In genomic region chr3:90323119-90323518, GRCm38 (mm10) we compare ENCODE assay signal across 8 mouse cellular contexts. TPM values are rescaled to one million over a fixed set of nuclear protein-coding genes. Genes with fewer than 3 reads are reported as not detected.
A peak's percentile ranks its signal among the peaks of the same experiment; 100 is the strongest.
DNase-seq lines count a peak whose midpoint lies in the region; ATAC-seq lines count a peak whose summit lies in the region.

No protein-coding gene starts in this region.

- H3K27me3 ChIP-seq in forebrain, embryonic 16.5 days (replicated peaks; ENCODE audit: control insufficient read depth, insufficient read depth, low read length), result no peaks in the 10 kb centered on the region

- WGBS in forebrain, embryonic 16.5 days, result 0% methylated on average over 5 of the region's 5 CpGs
- WGBS in large intestine, adult 2 months, result 7% methylated on average over 5 of the region's 5 CpGs

- peak; percentile 41 for ATAC-seq in CD4-positive, CD25-positive, alpha-beta regulatory T cell, adult 4 months
- peak; percentile 97 for ATAC-seq in forebrain, embryonic 16.5 days

- H3K9me3 ChIP-seq in forebrain, embryonic 16.5 days (ENCODE audit: control insufficient read depth, low read length), result no peaks in the 10 kb centered on the region

- H3K9ac ChIP-seq in forebrain, embryonic 16.5 days (replicated peaks; ENCODE audit: low read depth, low read length), result 0 out of 2 replicates have a peak overlapping the region, but pooled peaks have one; percentile 35

- H3K4me3 ChIP-seq in forebrain, embryonic 16.5 days (replicated peaks; ENCODE audit: low read length), result no peak overlapping the region; the same call in 1 of the 2 replicates

- peaks cover 18% of the 10 kb centered on the region for H3K4me1 ChIP-seq in forebrain, embryonic 16.5 days (replicated peaks; ENCODE audit: control insufficient read depth, insufficient read depth, low read length)

- peak; percentile 87 for DNase-seq in brain, adult 2 months (ENCODE audit: low read depth, low spot score)
- peak; percentile 80 for DNase-seq in heart, postnatal 14 days
- DNase-seq in large intestine, adult 2 months (ENCODE audit: low read depth, low spot score), result peak; percentile 32
- DNase-seq in lung, adult 18-20 months, result peak; percentile 72 to 84
- peak; percentile 50 for DNase-seq in ovary, postnatal 36 days (ENCODE audit: low spot score)
- peak; percentile 32 for DNase-seq in urinary bladder, adult 2 months (ENCODE audit: low spot score)

- intact Hi-C loops in heart, postnatal 14 days (cut with DNase I), result no loop called here

- H3K27ac ChIP-seq in forebrain, embryonic 16.5 days (ENCODE audit: low read length), result peak overlapping the region; percentile 88

- peak overlapping the region; percentile 58 for H3K4me2 ChIP-seq in forebrain, embryonic 16.5 days (ENCODE audit: low read length)

- no peaks in the 10 kb centered on the region for H3K36me3 ChIP-seq in forebrain, embryonic 16.5 days (ENCODE audit: control insufficient read depth, insufficient read depth)

RNA-seq across cellular contexts. Expression of gene Gatad2b, which starts 30.1 kb away (rescaled TPM):
- polyA plus RNA-seq in CD4-positive, CD25-positive, alpha-beta regulatory T cell, adult 4 months (2017; shearing (Covaris generic)), result 10 to 100 TPM; 25.2 to 26.2 TPM
- 15.2 and 16.5 TPM in 2 replicates for polyA plus RNA-seq in forebrain, embryonic 16.5 days (2015; fragmentation: Nextera tagmentation; extraction: Ambion mirVana)
- 10 to 100 TPM; 47.2 to 52.9 TPM for total RNA-seq in heart, postnatal 14 days (2021)
- 7.7 and 13.4 TPM in 2 replicates for polyA plus RNA-seq in large intestine, adult 2 months (2012; rRNA removed)
- polyA plus RNA-seq in urinary bladder, adult 2 months (2012; rRNA removed), result 14.7 and 23.9 TPM in 2 replicates

RNA-seq across cellular contexts. Expression of gene Dennd4b, which starts 58.1 kb away (rescaled TPM):
- polyA plus RNA-seq in CD4-positive, CD25-positive, alpha-beta regulatory T cell, adult 4 months (2017; shearing (Covaris generic)), result 10 to 100 TPM; 17.9 to 28.0 TPM
- 5.3 and 6.7 TPM in 2 replicates for polyA plus RNA-seq in forebrain, embryonic 16.5 days (2015; fragmentation: Nextera tagmentation; extraction: Ambion mirVana)
- 10 to 100 TPM; 21.1 to 23.6 TPM for total RNA-seq in heart, postnatal 14 days (2021)
- polyA plus RNA-seq in large intestine, adult 2 months (2012; rRNA removed), result 7.6 and 12.7 TPM in 2 replicates
- polyA plus RNA-seq in urinary bladder, adult 2 months (2012; rRNA removed), result 15.0 and 15.4 TPM in 2 replicates

Comparison
In these comparisons a context has a peak if more than half of its experiments do, and no peak if none do; other contexts are left out.
1. DNase-seq: peak in every context shown above with its lines; median percentile 87 in brain, adult 2 months; 80 in heart, postnatal 14 days; 78 in lung, adult 18-20 months; 50 in ovary, postnatal 36 days; 32 in large intestine, adult 2 months; 32 in urinary bladder, adult 2 months.